Mouse (Mus musculus) layer of hippocampus, adult 2 months (tissue): ENCODE measurements around the gene Gm39115. TPM values are rescaled to one million over a fixed set of nuclear protein-coding genes. Genes with fewer than 3 reads are reported as not detected.
"Not testable (repeated sequence)": the region's sequence is repeated elsewhere in the genome, so short reads cannot be mapped to it uniquely, and the experiment has no call there.

ENCODE experiments used
- DNase-seq, 2 experiments: peaks; one replicate each; pipeline ENCODE4 v3.0.0; 2022; ENCODE audit warnings: low spot score in 2 of 2
- H3K27ac ChIP-seq: fragments of 200-600 bp; 2 replicates; pipeline ENCODE4 v1.8.1; 2022
- H3K4me3 ChIP-seq: fragments of 200-600 bp; 2 replicates; pipeline ENCODE4 v1.8.1; 2022; ENCODE audit warnings: mild to moderate bottlenecking
- CTCF ChIP-seq: fragments of 200-600 bp; conservative IDR thresholded peaks from 2 replicates; pipeline ENCODE4 v1.8.1; 2022; ENCODE audit warnings: antibody characterized with exemption, mild to moderate bottlenecking, moderate library complexity
- total RNA-seq, 2 experiments: library from RNA; stranded (reverse); gene quantifications; 2 replicates each; pipeline ENCODE4 v1.2.3; 2021

Gm39115 gene
- total RNA-seq, 2 experiments from 2014 or later: not detected

DNA sequence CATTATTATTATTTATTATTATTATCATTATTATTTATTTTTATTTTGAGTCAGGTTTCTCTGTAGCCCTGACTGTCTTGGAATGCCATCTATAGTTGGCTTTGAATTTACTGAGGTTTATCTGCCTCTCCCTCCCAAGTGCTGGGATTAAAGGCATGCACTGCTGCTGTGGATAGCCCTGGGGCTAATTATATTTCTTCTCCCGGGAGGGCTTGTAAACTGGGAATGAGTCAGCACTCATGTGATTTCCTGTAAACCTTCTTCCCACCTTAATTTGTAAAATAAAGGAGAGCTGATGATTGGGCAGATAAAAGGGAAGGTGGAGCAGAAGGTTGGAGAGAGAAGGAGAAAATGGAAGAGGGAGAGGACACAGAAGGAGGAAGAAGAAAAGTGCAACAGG is 4.9 kb upstream of the Gm39115 start:
- no peak for DNase-seq
- H3K4me3 ChIP-seq: no peak overlapping the region
- no peak for TF ChIP-seq CTCF
- no peak overlapping the region for H3K27ac ChIP-seq

DNA sequence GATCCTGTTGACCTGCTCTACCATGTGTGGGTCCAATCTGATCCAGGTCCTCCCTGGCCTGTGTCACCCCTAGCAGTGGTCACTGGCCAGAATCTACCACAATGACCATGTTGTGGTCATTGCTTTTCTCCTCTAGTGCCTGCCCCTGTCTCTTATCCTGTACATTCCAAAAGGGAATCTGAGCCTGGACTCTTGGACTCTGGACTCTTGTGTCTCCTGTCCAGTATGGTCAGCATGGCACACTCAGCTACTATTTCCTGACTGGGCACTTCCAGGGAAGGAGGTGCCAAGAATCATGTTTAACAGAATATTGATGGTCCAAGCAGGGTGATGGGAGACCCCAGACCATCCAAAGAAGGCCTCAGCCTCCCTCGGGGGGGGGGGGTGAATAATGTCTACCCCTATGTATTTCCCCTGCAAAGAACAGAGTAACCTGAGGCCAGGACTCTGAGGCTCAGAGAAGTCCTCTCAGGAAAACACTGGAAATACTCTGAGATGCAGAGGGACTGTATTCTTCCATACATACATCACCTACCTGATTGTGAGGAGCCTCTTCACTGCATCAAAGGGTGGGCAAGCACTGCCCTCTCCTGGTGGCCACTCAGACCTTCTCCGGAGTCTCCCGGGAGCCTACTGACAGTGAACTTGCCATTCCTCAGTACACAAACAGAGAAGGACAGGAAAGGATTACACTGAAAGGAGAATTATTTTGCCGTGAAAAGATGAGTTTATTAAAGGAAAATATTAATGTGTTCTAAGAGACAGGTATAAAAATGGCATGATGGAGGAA is 1.4 kb downstream of the Gm39115 start:
- TF ChIP-seq CTCF: peak; percentile 71
- Histone ChIP-seq H3K4me3 (no peak overlapping the region), H3K27ac (no peak overlapping the region)
- peak in 1 of 2 experiments; percentile 12 for DNase-seq

DNA sequence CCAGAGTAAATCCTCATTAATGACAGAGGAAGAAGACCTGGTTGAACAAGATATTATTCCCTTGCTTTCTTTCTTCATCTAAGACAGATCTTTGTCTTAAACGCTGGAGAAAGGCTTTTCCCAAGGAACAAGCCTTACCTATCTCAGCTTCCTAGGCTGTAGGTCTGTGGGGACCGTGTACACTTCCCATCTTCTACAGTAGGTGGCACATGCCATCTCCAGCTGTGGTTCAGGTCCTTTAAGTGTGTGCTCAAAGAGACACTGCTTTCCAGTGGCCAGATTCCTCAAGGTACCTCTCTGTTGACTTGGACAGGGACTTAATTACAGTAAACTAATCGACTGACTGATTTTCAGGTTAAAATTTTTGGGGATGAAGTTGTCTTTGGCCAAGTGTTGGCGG is 7.0 kb downstream of the Gm39115 start:
- H3K4me3 ChIP-seq: no peak overlapping the region
- no peak for TF ChIP-seq CTCF
- H3K27ac ChIP-seq: no peak overlapping the region
- no peak for DNase-seq

DNA sequence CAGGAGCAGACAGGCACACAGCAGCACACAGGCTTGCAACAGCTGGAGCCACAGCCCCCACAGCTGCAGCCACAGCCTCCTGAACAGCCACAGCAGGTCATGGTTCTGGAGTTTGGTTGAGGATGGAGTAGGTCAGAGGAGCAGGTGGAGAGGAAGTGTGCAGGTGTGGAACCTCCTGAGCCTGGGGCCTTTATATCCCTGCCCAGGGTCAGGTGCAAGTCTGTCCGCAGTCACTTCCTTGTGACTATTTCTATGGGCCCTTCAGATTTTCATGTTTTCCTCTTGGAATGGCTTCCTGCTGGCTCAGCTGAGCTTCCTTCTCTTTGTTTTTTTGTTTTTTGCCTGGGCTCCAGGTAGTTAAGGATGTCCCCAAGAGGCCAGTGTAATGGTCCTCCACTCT is 15.2 kb downstream of the Gm39115 start, which contains the start of gene Gm45618:
Gm45618 (minus strand) TSS at position 101 of the 400 bp plus-strand sequence.
- H3K27ac ChIP-seq, H3K4me3 ChIP-seq, DNase-seq: not testable (repeated sequence)

DNA sequence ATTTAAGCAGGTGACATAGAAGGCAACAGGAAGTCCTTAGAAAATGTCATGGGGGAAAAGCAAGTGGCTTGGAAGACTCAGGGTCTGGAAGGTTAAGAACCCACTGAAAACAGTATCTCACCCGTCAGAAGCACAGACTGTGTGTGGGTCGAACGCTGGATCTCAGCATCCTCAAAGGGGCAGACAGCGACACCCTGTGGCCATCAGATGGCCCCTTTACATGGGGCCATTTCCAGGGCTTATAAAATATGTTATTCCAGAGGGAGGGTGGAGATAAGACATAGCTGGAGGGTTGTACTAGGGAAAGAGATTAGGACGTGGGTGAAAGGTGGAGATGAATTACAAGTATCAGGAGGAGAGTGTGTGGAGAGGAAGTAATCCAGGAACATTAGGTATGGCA is 16.2 kb downstream of the Gm39115 start:
- no peak overlapping the region for H3K27ac ChIP-seq
- TF ChIP-seq CTCF: peak; percentile 78
- DNase-seq: peak in 1 of 2 experiments; percentile 42
- H3K4me3 ChIP-seq: no peak overlapping the region

DNA sequence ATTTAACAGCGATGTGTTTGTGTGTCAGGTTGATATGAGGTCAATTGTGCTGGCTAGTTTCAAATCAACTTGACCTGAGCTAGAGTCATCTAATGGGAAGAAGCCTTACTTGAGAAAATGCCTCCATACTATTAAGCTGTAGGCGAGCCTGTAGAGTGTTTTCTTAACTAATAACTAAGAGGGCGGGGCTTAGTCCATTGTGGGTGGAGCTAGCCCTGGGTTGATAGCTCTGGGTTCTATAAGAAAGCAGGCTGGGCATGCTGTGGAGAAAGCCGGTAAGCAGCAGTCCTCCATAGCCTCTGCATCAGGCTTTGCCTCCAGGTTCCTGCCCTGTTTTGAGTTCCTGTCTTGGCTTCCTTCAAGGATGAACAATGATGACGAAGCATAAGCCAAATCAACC is 31.1 kb downstream of the Gm39115 start:
- no peak for TF ChIP-seq CTCF
- DNase-seq: no peak
- Histone ChIP-seq H3K4me3 (no peak overlapping the region), H3K27ac (no peak overlapping the region)

DNA sequence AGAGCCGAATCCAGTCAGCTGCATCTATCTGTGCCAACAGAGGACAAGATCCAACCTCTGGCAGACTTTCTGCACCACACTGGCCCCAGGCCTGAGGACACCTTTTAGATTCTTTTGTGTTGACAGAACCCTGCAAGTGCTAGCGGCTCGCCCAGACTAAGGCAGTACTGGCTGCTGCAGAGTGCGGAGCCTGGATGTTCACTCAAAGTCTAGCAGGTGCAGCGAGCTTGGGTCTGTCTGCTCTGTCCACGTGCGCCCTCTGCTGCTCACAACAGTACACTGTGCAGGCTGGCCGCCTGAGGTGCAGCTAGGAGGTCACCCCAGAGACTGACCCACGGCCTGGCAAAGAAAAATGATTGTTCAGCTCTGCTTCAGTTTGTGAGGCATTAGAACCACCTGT is 38.1 kb downstream of the Gm39115 start:
- Histone ChIP-seq H3K27ac (no peak overlapping the region), H3K4me3 (no peak overlapping the region)
- TF ChIP-seq CTCF: peak; percentile 98
- DNase-seq: peak; percentile 68 to 80

DNA sequence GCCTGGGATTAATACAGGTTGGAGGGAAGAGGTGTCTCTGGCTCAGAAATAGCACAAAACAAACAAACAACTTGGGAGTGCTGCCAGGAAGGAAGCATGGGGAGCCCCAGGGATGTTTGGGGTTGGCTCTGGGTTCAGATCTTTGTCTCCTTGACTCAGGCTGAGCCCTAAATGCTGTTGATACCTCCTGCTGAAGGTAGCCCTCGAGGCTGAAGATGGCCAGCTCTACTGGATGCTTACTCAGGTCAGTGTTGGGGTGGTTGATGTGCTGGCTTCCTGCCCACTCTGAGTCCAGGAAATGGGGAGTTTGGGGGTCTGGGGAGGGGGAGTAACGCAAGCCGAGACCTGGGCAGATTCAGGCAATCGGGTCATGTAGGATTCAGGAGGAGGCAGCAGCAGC is 39.1 kb downstream of the Gm39115 start:
- no peak overlapping the region for H3K4me3 ChIP-seq
- no peak overlapping the region for H3K27ac ChIP-seq
- DNase-seq: no peak
- no peak for TF ChIP-seq CTCF

DNA sequence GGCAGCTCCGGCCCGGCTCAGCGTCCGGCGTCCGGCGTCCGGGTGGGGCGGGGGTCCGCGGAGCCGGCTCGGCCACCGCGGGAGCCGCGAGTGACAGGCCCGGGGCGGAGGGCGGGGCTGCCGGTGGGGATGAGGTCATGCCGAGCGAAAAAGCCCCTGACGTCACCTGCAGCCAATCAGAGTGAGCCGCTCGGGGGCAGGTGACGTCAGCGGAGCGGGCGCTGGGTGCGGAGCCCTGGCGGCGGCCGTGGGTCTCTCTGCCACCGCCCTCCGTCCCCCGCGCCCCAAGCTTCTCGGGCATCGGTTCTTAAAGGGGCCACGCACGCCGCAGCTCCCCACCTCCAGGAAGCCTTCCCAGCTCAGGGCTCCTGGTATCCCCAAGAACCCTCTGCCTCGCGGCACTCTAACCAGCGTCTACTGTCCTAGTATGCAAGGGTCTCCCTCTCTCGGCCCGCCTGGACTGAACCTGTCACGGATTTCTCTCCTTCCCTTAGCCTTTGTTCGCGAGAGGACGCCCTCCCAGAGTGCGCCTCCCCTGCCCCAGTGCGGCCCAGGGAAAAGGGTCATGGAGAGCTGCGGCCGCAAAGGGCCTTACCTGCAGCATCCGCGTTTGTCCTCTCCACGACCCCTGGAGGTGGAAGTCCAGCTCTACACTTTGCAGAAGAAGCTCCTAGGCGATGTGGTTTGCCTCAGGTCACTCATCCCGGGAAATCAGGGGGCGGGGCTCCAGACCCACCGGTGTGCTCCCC is 40.5 kb downstream of the Gm39115 start, which contains the start of gene Dusp8:
Dusp8 (minus strand) TSS at position 661 of the 749 bp plus-strand sequence.
- peak; percentile 92 to 95 for DNase-seq
- peak; percentile 62 for TF ChIP-seq CTCF
- Histone ChIP-seq H3K4me3 (peak within 1 kb of the TSS; percentile 93), H3K27ac (peak within 1 kb of the TSS; percentile 99)

DNA sequence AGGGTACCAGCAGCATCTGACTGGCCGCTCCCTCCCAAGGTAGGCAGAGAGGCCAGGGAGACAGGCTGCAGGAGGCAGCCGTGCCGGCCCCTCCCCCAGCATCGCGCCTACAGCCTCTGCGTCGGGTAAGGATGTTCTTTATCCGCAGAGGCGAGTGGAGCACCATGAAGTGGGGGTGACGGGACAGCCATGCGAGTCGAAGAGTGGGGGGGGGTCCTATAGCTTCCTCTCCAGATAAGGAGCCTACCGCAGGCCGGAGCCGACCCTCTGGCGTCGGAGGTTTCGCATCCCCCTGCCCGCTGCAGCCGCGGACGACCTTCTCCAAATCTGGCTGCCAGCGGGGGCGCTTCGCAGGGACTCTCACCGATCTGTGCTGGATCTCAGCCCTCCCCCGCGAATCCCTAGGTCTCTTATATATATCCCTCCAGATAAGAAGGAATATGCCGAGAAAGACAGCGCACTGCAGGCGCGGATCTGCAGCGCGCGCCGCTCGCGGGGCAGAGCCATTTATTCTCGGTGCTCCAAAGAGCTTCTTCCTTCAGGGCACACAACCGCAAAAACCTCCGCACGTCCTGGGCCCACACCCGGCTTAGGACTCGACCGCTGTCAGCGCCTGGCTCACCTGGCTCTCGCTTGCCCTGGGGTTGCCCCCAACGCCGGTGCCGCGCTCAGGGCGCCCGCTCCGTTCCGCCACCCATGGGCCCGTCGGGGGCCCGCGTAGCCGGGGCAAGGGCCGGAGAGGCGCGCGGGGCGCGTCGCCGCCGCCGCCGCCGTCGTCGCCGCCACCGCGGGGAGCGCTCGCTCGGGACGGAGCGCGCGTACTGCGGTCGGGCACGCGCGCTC is 41.3 kb downstream of the Gm39115 start:
- H3K27ac ChIP-seq: peak overlapping the region; percentile 99
- peak in 1 of 2 experiments; percentile 60 for DNase-seq
- H3K4me3 ChIP-seq: peak overlapping the region; percentile 93
- TF ChIP-seq CTCF: no peak; the same call in 1 of the 2 replicates

DNA sequence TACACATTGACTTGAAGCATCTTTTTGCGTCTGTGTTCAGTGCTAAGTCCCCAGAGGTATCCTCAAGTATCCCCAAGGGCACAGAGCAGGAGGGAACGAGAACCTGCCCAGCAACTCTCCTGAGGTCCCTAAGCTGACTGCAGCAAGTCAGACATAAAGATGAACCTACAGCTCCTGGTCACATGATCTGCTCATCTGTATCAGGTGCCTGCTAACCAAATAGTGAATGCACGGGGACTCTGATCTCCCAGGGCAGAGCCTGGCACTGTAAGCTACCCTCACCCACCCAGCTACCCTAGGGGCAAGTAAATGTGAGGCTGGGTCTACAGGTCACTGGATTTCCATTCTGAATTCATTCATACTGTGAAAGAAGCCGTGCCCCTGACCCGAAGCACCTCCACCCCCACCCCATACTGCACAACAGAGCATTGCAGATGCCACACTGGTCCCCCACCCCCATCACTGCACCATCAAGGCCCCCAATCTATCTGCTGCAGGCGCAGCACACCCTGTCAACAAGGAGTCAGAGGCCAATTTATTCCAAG is 42.1 kb downstream of the Gm39115 start:
- TF ChIP-seq CTCF: no peak
- H3K4me3 ChIP-seq: peak overlapping the region; percentile 93
- peak overlapping the region; percentile 99 for H3K27ac ChIP-seq
- no peak for DNase-seq

DNA sequence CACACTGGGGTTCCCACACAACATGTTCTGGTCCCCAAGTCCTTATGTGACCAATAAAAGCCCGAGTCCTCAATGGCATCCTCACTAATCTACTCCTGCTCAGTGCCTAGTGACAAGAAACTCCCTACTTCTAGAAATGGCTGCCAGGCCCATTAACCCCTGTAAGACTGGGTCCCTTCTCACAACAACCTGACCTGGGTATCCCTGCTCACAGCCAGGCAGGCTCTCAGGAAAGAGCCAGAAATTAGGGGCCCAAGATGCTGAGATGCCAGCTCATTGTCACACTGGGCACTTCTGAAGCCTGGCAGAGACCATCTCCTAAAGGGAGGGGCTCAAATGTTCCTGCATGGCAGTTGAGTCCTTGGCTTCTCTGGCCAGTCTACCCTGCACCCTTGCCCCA is 42.8 kb downstream of the Gm39115 start:
- Histone ChIP-seq H3K4me3 (peak overlapping the region; percentile 93), H3K27ac (peak overlapping the region; percentile 99)
- no peak for DNase-seq
- TF ChIP-seq CTCF: no peak

DNA sequence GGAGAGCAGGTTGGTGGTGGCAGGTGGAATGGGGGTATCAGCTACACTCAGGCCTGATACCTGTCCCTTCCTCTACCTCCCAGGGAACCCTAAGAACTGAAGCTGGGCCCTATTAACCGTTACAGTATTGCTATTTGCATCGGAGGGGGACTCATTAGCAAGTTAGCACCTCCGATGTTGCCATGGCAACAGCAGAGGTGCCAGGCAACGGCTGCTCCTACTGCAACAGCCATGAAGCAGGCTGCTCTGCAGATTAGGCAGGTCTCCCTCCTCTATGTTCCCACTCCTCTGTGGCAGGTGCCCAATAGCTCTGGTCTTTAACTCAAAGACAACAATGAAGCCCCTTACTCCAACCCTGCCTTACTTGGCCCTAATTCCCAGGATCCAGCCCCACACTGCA is 44.0 kb downstream of the Gm39115 start:
- H3K27ac ChIP-seq: peak overlapping the region; percentile 99
- H3K4me3 ChIP-seq: peak overlapping the region; percentile 93
- DNase-seq: peak in 1 of 2 experiments; percentile 41
- no peak for TF ChIP-seq CTCF
